Mouse (Mus musculus) myocyte (in vitro differentiated cells): ENCODE measurements around the gene Nrgn.

Source experiments
- CEBPB ChIP-seq: IDR thresholded peaks from 2 replicates; pipeline ENCODE4 v1.6.1; 2011; ENCODE audit warnings: mild to moderate bottlenecking, moderate library complexity; ENCODE audit not compliant: poor library complexity, insufficient read depth, severe bottlenecking
- MAX ChIP-seq: IDR thresholded peaks from one replicate; pipeline ENCODE4 v1.6.1; 2011; ENCODE audit warnings: low read depth, mild to moderate bottlenecking, control low read depth
- MYOD1 ChIP-seq, 3 experiments: IDR thresholded peaks; one replicate each; pipeline ENCODE4 v1.6.1; 2011; ENCODE audit warnings: control low read depth in 2 of 3, low read depth in 2 of 3, mild to moderate bottlenecking in 2 of 3, moderate library complexity in 1 of 3; ENCODE audit not compliant: insufficient read length in 2 of 3, control insufficient read depth in 1 of 3
- MYOG ChIP-seq, 3 experiments: IDR thresholded peaks; one replicate each; pipeline ENCODE4 v1.6.1; 2011; ENCODE audit warnings: control low read depth in 2 of 3, low read depth in 2 of 3, mild to moderate bottlenecking in 2 of 3; ENCODE audit not compliant: insufficient read length in 2 of 3, control insufficient read depth in 1 of 3, insufficient read depth in 1 of 3
- POLR2A ChIP-seq: IDR thresholded peaks from one replicate; pipeline ENCODE4 v1.6.1; 2011; ENCODE audit warnings: low read depth, mild to moderate bottlenecking, control low read depth, moderate library complexity; ENCODE audit not compliant: insufficient read length
- POLR2AphosphoS2 ChIP-seq: IDR thresholded peaks from one replicate; pipeline ENCODE4 v1.6.1; 2011; ENCODE audit warnings: low read depth, control low read depth; ENCODE audit not compliant: insufficient read length
- USF1 ChIP-seq: IDR thresholded peaks from one replicate; pipeline ENCODE4 v1.6.1; 2011; ENCODE audit warnings: low read depth, mild to moderate bottlenecking, control low read depth, moderate library complexity

GRCm38 (mm10) chr9:37528225-37528970 lies 24.3 kb downstream of the Nrgn start:
- TF ChIP-seq MYOD1 (IDR thresholded peaks at IDR 0.05; ENCODE audit: control insufficient read depth in 1 of 3, insufficient read length in 2 of 3, low read depth in 2 of 3) (no peak), USF1 (no peak), CEBPB (no peak), MYOG (IDR thresholded peaks at IDR 0.05; ENCODE audit: control insufficient read depth in 1 of 3, insufficient read depth in 1 of 3, insufficient read length in 2 of 3, low read depth in 2 of 3) (no peak), POLR2A (no peak), POLR2AphosphoS2 (no peak), MAX (no peak)
